Mouse (Mus musculus) cerebellum, adult 9-11 months (tissue): ENCODE results near the gene Agr3.

ENCODE experiments used
- DNase-seq: peaks from one replicate; pipeline ENCODE4 v3.0.0; 2022

Agr3 gene

DNA sequence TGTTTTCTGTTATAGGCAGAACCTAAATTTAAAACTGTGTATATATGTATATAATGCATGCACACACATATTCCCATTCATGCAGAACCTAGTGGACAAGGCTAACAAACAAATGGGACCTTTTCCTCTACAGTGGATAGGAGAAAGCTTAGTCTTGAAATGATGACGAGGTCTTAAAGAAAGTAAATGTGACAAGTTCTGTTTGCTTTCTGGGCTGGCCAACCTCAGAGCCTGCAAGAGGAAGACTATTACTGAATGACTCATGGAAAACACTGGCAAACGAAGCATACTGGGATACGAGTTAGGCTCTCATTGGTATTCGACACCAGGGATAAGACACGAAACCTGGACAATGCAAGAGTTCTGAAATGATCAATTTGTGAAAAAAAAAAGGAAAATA is 59.3 kb downstream of the Agr3 start:
- no peak for DNase-seq

- DNase-seq: no peak
Measured at GRCm38 (mm10) chr12:35992711-35993110, 67.3 kb downstream of the Agr3 start, which contains the start of gene Agr2. Gene Agr2, plus strand, starts transcription at chr12:35992907.

- DNase-seq: no peak
Measured at GRCm38 (mm10) chr12:35993583-35993982, 68.2 kb downstream of the Agr3 start.

DNA sequence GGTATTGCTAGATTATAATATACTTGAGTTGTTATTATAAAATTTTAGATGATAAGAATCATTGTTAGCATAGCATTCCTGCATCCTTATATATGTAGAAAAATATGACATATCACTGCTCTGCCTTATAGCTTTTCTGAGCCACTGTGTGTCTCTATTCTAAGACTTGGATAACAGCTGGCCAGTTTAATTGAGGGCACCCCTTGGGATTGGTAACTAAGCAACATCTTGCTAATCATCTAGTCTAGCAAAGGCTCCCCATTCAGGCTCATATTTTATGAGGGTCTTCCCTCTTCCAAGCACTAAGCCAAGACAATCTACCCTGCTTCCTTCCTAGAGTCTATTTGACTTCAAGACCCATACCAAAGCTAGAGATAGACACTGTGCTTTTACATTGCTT is 68.7 kb downstream of the Agr3 start:
- DNase-seq: no peak

DNA sequence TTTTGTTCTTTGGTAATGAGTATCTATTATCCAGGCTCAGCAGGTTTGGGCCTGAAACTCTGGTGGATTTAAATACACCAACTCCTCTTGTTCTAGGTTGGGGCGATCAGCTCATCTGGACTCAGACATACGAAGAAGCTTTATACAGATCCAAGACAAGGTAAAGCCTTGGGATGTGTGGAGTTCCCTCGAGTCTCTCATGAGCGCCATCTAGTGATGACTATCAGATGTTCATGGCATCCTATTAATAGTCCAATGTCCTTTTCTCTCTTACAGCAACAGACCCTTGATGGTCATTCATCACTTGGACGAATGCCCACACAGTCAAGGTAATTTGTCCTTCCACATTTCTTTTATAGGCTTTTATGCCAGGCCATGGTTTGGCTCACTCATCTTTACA is 70.4 kb downstream of the Agr3 start:
- peak; percentile 10 for DNase-seq
